Mouse (Mus musculus): Measurements from ENCODE around the gene Dnajc8. TPM values are rescaled to one million over a fixed set of nuclear protein-coding genes. Genes with fewer than 3 reads are reported as not detected.

Gene Dnajc8
- total RNA-seq, 1 experiment, result 167 TPM

- Histone ChIP-seq H3K4me1 (ENCODE audit: control insufficient read depth in 2 of 2, insufficient read depth in 2 of 2, low read length in 2 of 2, poor library complexity in 1 of 2) (peaks cover 5 to 12% of the 10 kb centered on the region in 2 experiments; a peak in 3 of 4 replicates), H3K36me3 (ENCODE audit: control insufficient read depth, insufficient read depth, low read length, poor library complexity, severe bottlenecking) (peaks cover 13% of the 10 kb centered on the region), H3K9ac (ENCODE audit: insufficient read depth, low read depth, low read length, poor library complexity, severe bottlenecking) (no peak overlapping the region), H3K27ac (ENCODE audit: insufficient read depth, low read depth, low read length, poor library complexity, severe bottlenecking) (peak overlapping the region; percentile 24; the same call in 1 of the 2 replicates), H3K4me3 (ENCODE audit: insufficient read depth in 1 of 2, low read depth in 1 of 2, low read length in 2 of 2, poor library complexity in 1 of 2, severe bottlenecking in 1 of 2) (peak overlapping the region; percentile 42 to 53), H3K9me3 (ENCODE audit: control insufficient read depth, insufficient read depth, low read depth, low read length) (no peaks in the 10 kb centered on the region)
- in situ Hi-C loops (cut with MboI; ENCODE audit: low sequenced_read_pairs in 2 of 2, unreplicated experiment in 2 of 2), result no loop called here
- no peak for DNase-seq (ENCODE audit: low read depth, low spot score)
- TF ChIP-seq HCFC1 (IDR thresholded peaks at IDR 0.05; ENCODE audit: borderline replicate concordance, insufficient read depth, low read length) (no peak), ZNF384 (IDR thresholded peaks at IDR 0.05; ENCODE audit: low read depth, low read length) (no peak), MAFK (IDR thresholded peaks at IDR 0.05; ENCODE audit: insufficient read depth, low read depth, low read length) (no peak), ZC3H11A (IDR thresholded peaks at IDR 0.05; ENCODE audit: borderline replicate concordance, low read depth, low read length) (no peak), CHD2 (IDR thresholded peaks at IDR 0.05; ENCODE audit: low read depth, low read length) (no peak)
Observed at GRCm38 (mm10) chr4:132506250-132506649, 29.1 kb upstream of the Dnajc8 start.

- Histone ChIP-seq H3K9ac (ENCODE audit: insufficient read depth, low read depth, low read length, poor library complexity, severe bottlenecking) (peak overlapping the region; percentile 11; the same call in 1 of the 2 replicates), H3K4me1 (ENCODE audit: control insufficient read depth in 2 of 2, insufficient read depth in 2 of 2, low read length in 2 of 2, poor library complexity in 1 of 2) (peaks cover 5 to 12% of the 10 kb centered on the region in 2 experiments; a peak in 3 of 4 replicates), H3K27ac (ENCODE audit: insufficient read depth, low read depth, low read length, poor library complexity, severe bottlenecking) (no peak overlapping the region), H3K9me3 (ENCODE audit: control insufficient read depth, insufficient read depth, low read depth, low read length) (no peaks in the 10 kb centered on the region), H3K36me3 (ENCODE audit: control insufficient read depth, insufficient read depth, low read length, poor library complexity, severe bottlenecking) (peaks cover 11% of the 10 kb centered on the region; the same call in 1 of the 2 replicates), H3K4me3 (ENCODE audit: insufficient read depth in 1 of 2, low read depth in 1 of 2, low read length in 2 of 2, poor library complexity in 1 of 2, severe bottlenecking in 1 of 2) (peak overlapping the region; percentile 42 to 99)
- no peak for DNase-seq (ENCODE audit: low read depth, low spot score)
- TF ChIP-seq ZC3H11A (IDR thresholded peaks at IDR 0.05; ENCODE audit: borderline replicate concordance, low read depth, low read length) (no peak), CHD2 (IDR thresholded peaks at IDR 0.05; ENCODE audit: low read depth, low read length) (no peak), MAFK (IDR thresholded peaks at IDR 0.05; ENCODE audit: insufficient read depth, low read depth, low read length) (no peak), ZNF384 (IDR thresholded peaks at IDR 0.05; ENCODE audit: low read depth, low read length) (no peak), HCFC1 (IDR thresholded peaks at IDR 0.05; ENCODE audit: borderline replicate concordance, insufficient read depth, low read length) (no peak)
- in situ Hi-C loops (cut with MboI; ENCODE audit: low sequenced_read_pairs in 2 of 2, unreplicated experiment in 2 of 2), result no loop called here
Observed at GRCm38 (mm10) chr4:132507210-132507609, 28.1 kb upstream of the Dnajc8 start.

- Histone ChIP-seq H3K27ac (ENCODE audit: insufficient read depth, low read depth, low read length, poor library complexity, severe bottlenecking) (peak overlapping the region; percentile 97), H3K4me3 (ENCODE audit: insufficient read depth in 1 of 2, low read depth in 1 of 2, low read length in 2 of 2, poor library complexity in 1 of 2, severe bottlenecking in 1 of 2) (peak overlapping the region; percentile 99), H3K4me1 (ENCODE audit: control insufficient read depth in 2 of 2, insufficient read depth in 2 of 2, low read length in 2 of 2, poor library complexity in 1 of 2) (peaks cover 7 to 10% of the 10 kb centered on the region in 2 experiments; a peak in 3 of 4 replicates), H3K9ac (ENCODE audit: insufficient read depth, low read depth, low read length, poor library complexity, severe bottlenecking) (peak overlapping the region; percentile 99), H3K36me3 (ENCODE audit: control insufficient read depth, insufficient read depth, low read length, poor library complexity, severe bottlenecking) (peaks cover 2% of the 10 kb centered on the region; the same call in 1 of the 2 replicates), H3K9me3 (ENCODE audit: control insufficient read depth, insufficient read depth, low read depth, low read length) (no peaks in the 10 kb centered on the region)
- TF ChIP-seq ZNF384 (IDR thresholded peaks at IDR 0.05; ENCODE audit: low read depth, low read length), result no peak
- no peak for TF ChIP-seq MAFK (IDR thresholded peaks at IDR 0.05; ENCODE audit: insufficient read depth, low read depth, low read length)
- no peak for TF ChIP-seq ZC3H11A (IDR thresholded peaks at IDR 0.05; ENCODE audit: borderline replicate concordance, low read depth, low read length)
- no peak; the same call in 1 of the 2 replicates for TF ChIP-seq HCFC1 (IDR thresholded peaks at IDR 0.05; ENCODE audit: borderline replicate concordance, insufficient read depth, low read length)
- TF ChIP-seq CHD2 (IDR thresholded peaks at IDR 0.05; ENCODE audit: low read depth, low read length), result no peak
- DNase-seq (ENCODE audit: low read depth, low spot score), result peak; percentile 87
- in situ Hi-C loops (cut with MboI; ENCODE audit: low sequenced_read_pairs in 2 of 2, unreplicated experiment in 2 of 2), result no loop called here
Observed at GRCm38 (mm10) chr4:132509621-132510296, 25.6 kb upstream of the Dnajc8 start.

- Histone ChIP-seq H3K36me3 (ENCODE audit: control insufficient read depth, insufficient read depth, low read length, poor library complexity, severe bottlenecking) (peaks cover 2% of the 10 kb centered on the region; the same call in 1 of the 2 replicates), H3K27ac (ENCODE audit: insufficient read depth, low read depth, low read length, poor library complexity, severe bottlenecking) (peak within 1 kb of the TSS; percentile 97), H3K9ac (ENCODE audit: insufficient read depth, low read depth, low read length, poor library complexity, severe bottlenecking) (peak within 1 kb of the TSS; percentile 99), H3K4me3 (ENCODE audit: insufficient read depth in 1 of 2, low read depth in 1 of 2, low read length in 2 of 2, poor library complexity in 1 of 2, severe bottlenecking in 1 of 2) (peak within 1 kb of the TSS; percentile 99), H3K9me3 (ENCODE audit: control insufficient read depth, insufficient read depth, low read depth, low read length) (no peaks in the 10 kb centered on the region), H3K4me1 (ENCODE audit: control insufficient read depth in 2 of 2, insufficient read depth in 2 of 2, low read length in 2 of 2, poor library complexity in 1 of 2) (peaks cover 7 to 10% of the 10 kb centered on the region in 2 experiments; a peak in 3 of 4 replicates)
- peak; percentile 84 for TF ChIP-seq HCFC1 (IDR thresholded peaks at IDR 0.05; ENCODE audit: borderline replicate concordance, insufficient read depth, low read length)
- no peak for TF ChIP-seq CHD2 (IDR thresholded peaks at IDR 0.05; ENCODE audit: low read depth, low read length)
- DNase-seq (ENCODE audit: low read depth, low spot score), result peak; percentile 97
- in situ Hi-C loops (cut with MboI; ENCODE audit: low sequenced_read_pairs in 2 of 2, unreplicated experiment in 2 of 2), result no loop called here
Observed at GRCm38 (mm10) chr4:132510352-132510798, 25.0 kb upstream of the Dnajc8 start, which contains the start of gene Sesn2. Gene Sesn2 (minus strand): TSS chr4:132510501.

Data from ES-E14 (cell line).